Comparison of ENCODE assay signal across 8 mouse cellular contexts in the genomic region with DNA sequence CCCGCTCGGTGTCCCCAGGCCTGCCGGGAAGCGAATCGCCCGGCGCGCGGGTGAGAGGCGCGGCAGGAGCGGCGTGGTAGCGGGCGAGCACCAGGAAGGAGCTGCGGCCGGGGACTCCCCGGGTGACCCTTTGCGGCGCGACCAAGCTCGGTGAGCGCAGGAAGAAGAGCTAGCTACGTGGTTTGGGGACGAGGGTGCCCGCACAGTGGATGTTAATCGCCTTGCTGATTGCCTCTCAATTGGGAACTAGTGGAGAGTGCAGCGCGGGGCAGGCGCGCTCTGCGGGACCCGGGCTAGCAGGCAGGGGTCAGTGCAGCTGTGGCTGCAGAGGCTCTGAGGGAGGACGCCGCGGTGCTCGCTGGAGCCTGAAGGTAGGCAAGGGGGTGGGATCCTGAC. TPM values are rescaled to one million over a fixed set of nuclear protein-coding genes. Genes with fewer than 3 reads are reported as not detected.
DNase-seq lines count a peak whose midpoint lies in the region; ATAC-seq and TF ChIP-seq lines count a peak whose summit lies in the region.

No protein-coding gene starts in this region.

- peaks cover 48% of the 10 kb centered on the region for H3K27me3 ChIP-seq in kidney, embryonic 16.5 days (ENCODE audit: insufficient read depth, low read length)
- H3K27me3 ChIP-seq in forebrain, postnatal 0 days (ENCODE audit: insufficient read depth, low read length): no peaks in the 10 kb centered on the region
- peaks cover 62% of the 10 kb centered on the region for H3K27me3 ChIP-seq in liver, embryonic 12.5 days (replicated peaks)
- no peaks in the 10 kb centered on the region for H3K27me3 ChIP-seq in testis, adult 2 months (ENCODE audit: control insufficient read depth, insufficient read depth, low read length)

- no peak for DNase-seq in kidney, postnatal 25 days
- peak; percentile 72 for DNase-seq in embryo, embryonic 10 days (ENCODE audit: low spot score)
- DNase-seq in forebrain, postnatal 0 days: peak; percentile 49
- no peak for DNase-seq in cerebellum, adult 18-20 months
- no peak for DNase-seq in kidney, adult 18-20 months

- peak; percentile 87 for ATAC-seq in kidney, embryonic 16.5 days (ENCODE audit: low FRiP score, low TSS enrichment)
- ATAC-seq in forebrain, postnatal 0 days: peak; percentile 59
- no peak for ATAC-seq in liver, embryonic 12.5 days

- peaks cover 10% of the 10 kb centered on the region; the same call in 1 of the 2 replicates for H3K4me1 ChIP-seq in kidney, embryonic 16.5 days (ENCODE audit: insufficient read depth, low read length)
- 0 out of 2 replicates have a peak, but pooled peaks cover 13% of the 10 kb centered on the region for H3K4me1 ChIP-seq in forebrain, postnatal 0 days (ENCODE audit: insufficient read depth)
- H3K4me1 ChIP-seq in liver, embryonic 12.5 days: no peaks in the 10 kb centered on the region
- H3K4me1 ChIP-seq in testis, adult 2 months (ENCODE audit: control insufficient read depth, insufficient read depth, low read length): peaks cover 12% of the 10 kb centered on the region

- peak overlapping the region; percentile 61 for H3K4me3 ChIP-seq in kidney, embryonic 16.5 days (ENCODE audit: low read length)
- peak overlapping the region; percentile 72 for H3K4me3 ChIP-seq in forebrain, postnatal 0 days (ENCODE audit: low read depth, low read length)
- peak overlapping the region; percentile 32 for H3K4me3 ChIP-seq in liver, embryonic 12.5 days
- peak overlapping the region; percentile 7 for H3K4me3 ChIP-seq in testis, adult 2 months (ENCODE audit: control insufficient read depth, low read depth, low read length)

- H3K36me3 ChIP-seq in kidney, embryonic 16.5 days (ENCODE audit: insufficient read depth, low read length): no peaks in the 10 kb centered on the region
- no peaks in the 10 kb centered on the region for H3K36me3 ChIP-seq in forebrain, postnatal 0 days (ENCODE audit: insufficient read depth)
- H3K36me3 ChIP-seq in liver, embryonic 12.5 days: no peaks in the 10 kb centered on the region
- no peaks in the 10 kb centered on the region for H3K36me3 ChIP-seq in testis, adult 2 months (ENCODE audit: control insufficient read depth, insufficient read depth, low read length)

- TF ChIP-seq POLR2A in testis, adult 2 months (IDR thresholded peaks at IDR 0.05; ENCODE audit: control insufficient read depth, low read depth, low read length): no peak

- no peaks in the 10 kb centered on the region for H3K9me3 ChIP-seq in kidney, embryonic 16.5 days (ENCODE audit: low read length)
- no peaks in the 10 kb centered on the region for H3K9me3 ChIP-seq in forebrain, postnatal 0 days (ENCODE audit: low read length)
- no peaks in the 10 kb centered on the region for H3K9me3 ChIP-seq in liver, embryonic 12.5 days (replicated peaks)

- TF ChIP-seq CTCF in forebrain, postnatal 0 days (IDR thresholded peaks at IDR 0.05; ENCODE audit: low read depth): peak; percentile 26; the same call in 1 of the 2 replicates
- no peak for TF ChIP-seq CTCF in testis, adult 2 months (IDR thresholded peaks at IDR 0.05; ENCODE audit: control insufficient read depth, insufficient read depth, insufficient replicate concordance, low read depth, low read length)

- no peak overlapping the region for H3K27ac ChIP-seq in kidney, embryonic 16.5 days (ENCODE audit: low read length)
- H3K27ac ChIP-seq in forebrain, postnatal 0 days (ENCODE audit: low read depth, low read length): peak overlapping the region; percentile 78; the same call in 1 of the 2 replicates
- H3K27ac ChIP-seq in liver, embryonic 12.5 days: no peak overlapping the region
- H3K27ac ChIP-seq in testis, adult 2 months (ENCODE audit: control insufficient read depth, insufficient read depth, low read depth, low read length): no peak overlapping the region

- under 1% methylated on average over 37 of the region's 37 CpGs for WGBS in kidney, embryonic 16.5 days
- WGBS in forebrain, postnatal 0 days: 2% methylated on average over 37 of the region's 37 CpGs
- WGBS in liver, embryonic 12.5 days (ENCODE audit: insufficient replicate concordance): 2% methylated on average over 37 of the region's 37 CpGs

- H3K4me2 ChIP-seq in kidney, embryonic 16.5 days (replicated peaks; ENCODE audit: low read depth, low read length): peak overlapping the region; percentile 98
- peak overlapping the region; percentile 77 for H3K4me2 ChIP-seq in forebrain, postnatal 0 days (ENCODE audit: low read depth)
- H3K4me2 ChIP-seq in liver, embryonic 12.5 days: peak overlapping the region; percentile 63

- peak overlapping the region; percentile 22; the same call in 1 of the 2 replicates for H3K9ac ChIP-seq in kidney, embryonic 16.5 days (replicated peaks; ENCODE audit: low read length)
- peak overlapping the region; percentile 65 for H3K9ac ChIP-seq in forebrain, postnatal 0 days
- no peak overlapping the region for H3K9ac ChIP-seq in liver, embryonic 12.5 days

RNA-seq across cellular contexts. Expression of gene Pcdh15, which starts 0.7 kb away (rescaled TPM):
- 0.41 TPM in 2 replicates for polyA plus RNA-seq in kidney, embryonic 16.5 days (2015; fragmentation: Nextera tagmentation; extraction: Ambion mirVana)
- 17.7 and 27.1 TPM in 2 replicates for total RNA-seq in forebrain, postnatal 0 days (2014; rRNA removed)
- 2.6 and 4.0 TPM in 2 replicates for polyA plus RNA-seq in forebrain, postnatal 0 days (2015; fragmentation: Nextera tagmentation; extraction: Ambion mirVana)
- polyA plus RNA-seq in liver, embryonic 12.5 days (2016; fragmentation: Nextera tagmentation; extraction: Ambion mirVana): 0.39 and 0.66 TPM in 2 replicates
- 2.0 and 2.5 TPM in 2 replicates for polyA plus RNA-seq in testis, adult 2 months (2012; rRNA removed)

Comparison
In these comparisons a context has a peak if more than half of its experiments do, and no peak if none do; other contexts are left out.
1. H3K4me3 ChIP-seq: peak in every context shown above with its lines; median percentile 72 in forebrain, postnatal 0 days; 61 in kidney, embryonic 16.5 days; 32 in liver, embryonic 12.5 days; 7 in testis, adult 2 months.
2. DNase-seq: peak in embryo, embryonic 10 days (single experiment) and forebrain, postnatal 0 days (single experiment); none in kidney, postnatal 25 days (0 of 2), cerebellum, adult 18-20 months (0 of 2) and kidney, adult 18-20 months (single experiment).
3. Peak in every context shown above with its lines, with median percentiles within 50 percentile points of each other: H3K4me2 ChIP-seq.